Mouse (Mus musculus) gastrocnemius, postnatal 10 days (tissue): Measurements from ENCODE around the gene Nxf1. TPM values are rescaled to one million over a fixed set of nuclear protein-coding genes. Genes with fewer than 3 reads are reported as not detected.

Experiments
- DNase-seq: peaks from one replicate; pipeline ENCODE4 v3.0.0; 2021; ENCODE audit warnings: mixed read lengths
- microRNA-seq, 2 experiments: library from miRNA; unstranded; fragments of <30 nt; microRNA quantifications; one replicate each; pipeline ENCODE4 v1.2.0; 2021
- total RNA-seq, 2 experiments: library from RNA; stranded (reverse); gene quantifications; 2 replicates each; pipeline ENCODE4 v1.2.3; 2021

Gene Nxf1
- total RNA-seq, 2 experiments from 2014 or later, result 40.8 to 61.8 TPM

DNA sequence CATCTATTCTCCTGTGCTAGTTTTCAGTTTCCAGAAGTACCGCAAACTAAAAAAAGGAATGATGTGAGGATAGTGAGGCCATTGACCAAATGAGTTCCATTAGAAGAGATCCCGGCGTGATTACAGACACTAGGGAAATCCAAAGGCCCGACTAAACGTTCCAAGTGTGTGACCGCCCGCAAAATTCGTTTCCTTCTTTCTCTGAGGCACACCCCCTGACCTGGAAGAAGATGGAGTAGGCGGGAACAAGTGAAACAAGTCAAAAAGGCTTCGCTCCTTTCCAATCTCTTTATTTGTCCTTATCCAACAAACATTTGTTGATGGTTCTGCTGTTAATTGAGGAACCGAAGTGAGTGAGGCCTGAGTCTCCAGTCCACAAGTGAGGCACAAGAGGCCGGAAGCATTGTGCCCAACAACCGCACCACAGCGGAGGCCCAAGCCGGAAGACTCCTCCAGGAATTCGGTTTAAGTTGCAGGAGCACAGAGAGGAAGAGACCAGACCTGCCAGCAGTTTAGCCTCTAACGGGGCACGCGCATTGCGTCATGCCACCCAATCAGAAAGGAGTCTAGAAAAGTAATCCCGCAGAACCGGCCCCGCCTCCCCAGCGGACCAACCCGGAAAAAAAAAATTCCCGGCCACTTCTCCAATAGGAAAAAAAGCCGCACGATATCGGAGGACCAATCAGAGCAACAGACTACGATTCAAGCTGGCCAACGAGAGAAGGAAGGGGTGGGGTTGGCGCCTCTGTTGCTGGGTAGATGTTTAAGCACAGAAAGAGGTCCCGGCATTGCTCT is 62.1 kb downstream of the Nxf1 start, which contains the start of gene Ttc9c:
Ttc9c (minus strand) TSS at position 533 of the 795 bp plus-strand sequence.
- DNase-seq, result peak; percentile 88

DNA sequence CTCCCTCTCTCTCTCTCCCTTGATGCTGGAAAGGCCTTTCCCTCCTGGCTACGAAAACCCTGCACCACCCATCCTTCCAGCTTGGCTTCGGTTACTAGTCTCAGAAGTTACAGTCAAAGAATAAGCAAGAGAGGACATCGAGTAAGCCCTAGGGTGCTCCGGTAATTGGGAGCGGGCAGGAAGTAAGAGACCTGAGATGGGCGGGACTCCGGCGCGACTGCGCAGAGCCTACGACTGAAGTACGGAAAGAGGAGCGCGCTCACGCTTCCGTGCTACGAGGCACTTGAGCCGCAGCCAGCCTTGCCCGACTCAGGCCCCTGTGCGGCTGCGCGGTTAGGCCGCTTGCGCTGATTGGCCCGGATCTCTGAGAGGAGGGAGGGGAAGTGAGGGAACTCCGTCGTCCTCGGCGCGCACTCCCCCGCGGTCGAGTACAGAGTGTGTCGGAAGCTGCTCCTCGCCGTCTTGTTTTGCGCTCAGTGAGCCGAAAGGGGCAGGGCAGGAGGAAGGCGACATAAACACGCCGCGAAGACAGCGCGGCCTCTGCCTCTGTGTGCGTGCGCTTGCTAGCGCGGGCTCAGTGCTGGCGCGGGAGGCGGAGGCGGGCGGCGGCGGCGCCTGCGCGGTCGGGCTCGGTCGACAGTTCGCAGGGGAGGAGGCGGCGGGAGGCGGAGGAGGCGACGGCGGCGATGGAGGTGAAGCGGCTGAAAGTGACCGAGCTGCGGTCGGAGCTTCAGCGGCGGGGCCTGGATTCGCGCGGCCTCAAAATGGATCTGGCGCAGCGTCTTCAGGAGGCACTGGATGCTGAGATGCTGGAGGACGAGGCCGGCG is 62.9 kb downstream of the Nxf1 start, which contains the start of gene Hnrnpul2:
Hnrnpul2 (plus strand) TSS at position 415 of the 828 bp plus-strand sequence.
- DNase-seq, result peak; percentile 99

Small RNA genes within 50 kb of the gene (microRNA-seq; reads per million reads assigned to microRNA genes)
- 0.25 to 0.64 reads per million in 2 experiments for gene Mir6992

Other genes with a start within 250 kb of the Nxf1 start
- gene Slc22a8, start 165.8 kb upstream of the Nxf1 start, total RNA-seq, result under 1 TPM in 1 of 2 experiments, not detected in 1; 0.07 TPM
- not detected for gene Slc22a6, start 139.0 kb upstream of the Nxf1 start, total RNA-seq
- gene Chrm1, start 93.3 kb upstream of the Nxf1 start, total RNA-seq, result under 1 TPM; 0.11 to 0.16 TPM
- 10 to 100 TPM; 29.4 to 36.7 TPM for gene Slc3a2, start 33.7 kb upstream of the Nxf1 start, total RNA-seq
- gene Wdr74, start 21.2 kb upstream of the Nxf1 start, total RNA-seq, result 10 to 100 TPM; 26.5 to 27.4 TPM
- gene 1700092M07Rik, start 16.4 kb upstream of the Nxf1 start, total RNA-seq, result under 1 TPM in 1 of 2 experiments, not detected in 1; 0.65 TPM
- gene Stx5a, start 15.7 kb upstream of the Nxf1 start, total RNA-seq, result 10 to 100 TPM; 35.6 to 46.3 TPM
- gene Tmem223, start 13.9 kb downstream of the Nxf1 start, total RNA-seq, result 10 to 100 TPM; 81.9 to 82.5 TPM
- 10 to 100 TPM; 13.6 to 14.1 TPM for gene Tmem179b, start 17.4 kb downstream of the Nxf1 start, total RNA-seq
- 10 to 100 TPM in 1 of 2 experiments, 1 to 10 TPM in 1; 8.5 to 12.0 TPM for gene Taf6l, start 29.3 kb downstream of the Nxf1 start, total RNA-seq
- gene Polr2g, start 41.5 kb downstream of the Nxf1 start, total RNA-seq, result 10 to 100 TPM; 40.9 to 45.1 TPM
- 1 to 10 TPM; 1.0 to 1.4 TPM for gene Zbtb3, start 45.5 kb downstream of the Nxf1 start, total RNA-seq
- 10 to 100 TPM; 11.8 to 15.7 TPM for gene Ttc9c, start 62.3 kb downstream of the Nxf1 start, total RNA-seq
- 10 to 100 TPM; 42.2 to 47.8 TPM for gene Hnrnpul2, start 62.9 kb downstream of the Nxf1 start, total RNA-seq
- gene AC129217.1, start 72.7 kb downstream of the Nxf1 start, total RNA-seq, result not detected
- gene Bscl2, start 80.4 kb downstream of the Nxf1 start, total RNA-seq, result 10 to 100 TPM; 16.8 to 19.5 TPM
- gene Gng3, start 82.1 kb downstream of the Nxf1 start, total RNA-seq, result under 1 TPM; 0.66 to 0.77 TPM
- gene Lrrn4cl, start 93.7 kb downstream of the Nxf1 start, total RNA-seq, result 10 to 100 TPM; 11.5 to 14.0 TPM
- 100 to 1,000 TPM; 169 to 172 TPM for gene Ubxn1, start 114.4 kb downstream of the Nxf1 start, total RNA-seq
- gene Uqcc3, start 123.8 kb downstream of the Nxf1 start, total RNA-seq, result 10 to 100 TPM; 55.2 to 58.1 TPM
- 10 to 100 TPM in 1 of 2 experiments, 1 to 10 TPM in 1; 7.2 to 11.8 TPM for gene Lbhd1, start 126.7 kb downstream of the Nxf1 start, total RNA-seq
- gene Gm49403, start 126.9 kb downstream of the Nxf1 start, total RNA-seq, result not detected
- gene 1810009A15Rik, start 131.8 kb downstream of the Nxf1 start, total RNA-seq, result 10 to 100 TPM; 25.6 to 29.6 TPM
- gene Gm49416, start 131.9 kb downstream of the Nxf1 start, total RNA-seq, result 1 to 10 TPM in 1 of 2 experiments, not detected in 1; 3.3 TPM
- 10 to 100 TPM; 10.7 to 14.6 TPM for gene Ints5, start 135.9 kb downstream of the Nxf1 start, total RNA-seq
- 10 to 100 TPM; 42.1 to 58.8 TPM for gene Ganab, start 141.0 kb downstream of the Nxf1 start, total RNA-seq
- gene B3gat3, start 163.3 kb downstream of the Nxf1 start, total RNA-seq, result 10 to 100 TPM; 23.4 to 27.6 TPM
- 1 to 10 TPM; 4.2 to 5.6 TPM for gene Rom1, start 172.3 kb downstream of the Nxf1 start, total RNA-seq
- gene Eml3, start 172.5 kb downstream of the Nxf1 start, total RNA-seq, result 10 to 100 TPM; 11.7 to 15.9 TPM
- 10 to 100 TPM; 37.7 to 49.7 TPM for gene Mta2, start 184.8 kb downstream of the Nxf1 start, total RNA-seq
- gene Tut1, start 196.8 kb downstream of the Nxf1 start, total RNA-seq, result 10 to 100 TPM in 1 of 2 experiments, 1 to 10 TPM in 1; 9.1 to 11.2 TPM
- 100 to 1,000 TPM; 640 to 671 TPM for gene Eef1g, start 210.0 kb downstream of the Nxf1 start, total RNA-seq
- gene Ahnak, start 232.2 kb downstream of the Nxf1 start, total RNA-seq, result 100 to 1,000 TPM; 235 to 267 TPM